Mouse (Mus musculus): ENCODE measurements at regions not wholly inside any gene's neighbourhood (a gene's known extent, or its start where the extent isn't known, plus 50 kb on each side); places are given as distances from the start of the nearest gene placed in this dataset.

- no peak for ATAC-seq
- Histone ChIP-seq H3K9me3 (ENCODE audit: control insufficient read depth) (no peaks in the 10 kb centered on the region), H3K4me3 (ENCODE audit: low read depth, low read length) (no peak overlapping the region), H3K27ac (ENCODE audit: low read depth, low read length) (no peak overlapping the region), H3K36me3 (ENCODE audit: control insufficient read depth, insufficient read depth) (no peaks in the 10 kb centered on the region), H3K4me2 (replicated peaks; ENCODE audit: low read depth) (no peak overlapping the region), H3K27me3 (replicated peaks; ENCODE audit: control insufficient read depth, insufficient read depth, low read length) (no peaks in the 10 kb centered on the region), H3K9ac (ENCODE audit: low read depth, low read length) (no peak overlapping the region), H3K4me1 (replicated peaks; ENCODE audit: control insufficient read depth, insufficient read depth, low read length) (no peaks in the 10 kb centered on the region)
- no peak for TF ChIP-seq CTCF (IDR thresholded peaks at IDR 0.05; ENCODE audit: low read depth)
- WGBS: 48% methylated on average over 8 of the region's 8 CpGs
Measured at GRCm38 (mm10) chr12:107859750-107860149, 143.7 kb downstream of the Bcl11b start.

GRCm38 (mm10) chr12:107860358-107860757, 143.0 kb downstream of the Bcl11b start:
- Histone ChIP-seq H3K36me3 (ENCODE audit: control insufficient read depth, insufficient read depth) (no peaks in the 10 kb centered on the region), H3K27me3 (replicated peaks; ENCODE audit: control insufficient read depth, insufficient read depth, low read length) (no peaks in the 10 kb centered on the region), H3K4me3 (ENCODE audit: low read depth, low read length) (no peak overlapping the region), H3K27ac (ENCODE audit: low read depth, low read length) (no peak overlapping the region), H3K9me3 (ENCODE audit: control insufficient read depth) (no peaks in the 10 kb centered on the region), H3K4me2 (replicated peaks; ENCODE audit: low read depth) (no peak overlapping the region), H3K9ac (ENCODE audit: low read depth, low read length) (no peak overlapping the region), H3K4me1 (replicated peaks; ENCODE audit: control insufficient read depth, insufficient read depth, low read length) (no peaks in the 10 kb centered on the region)
- no peak for TF ChIP-seq CTCF (IDR thresholded peaks at IDR 0.05; ENCODE audit: low read depth)
- no peak for ATAC-seq
- WGBS: 66% methylated on average over 6 of the region's 6 CpGs
